Mouse (Mus musculus) E14TG2a.4 (cell line): Measurements from ENCODE around the gene Ttc41.

Experiments used
- H3K27me3 ChIP-seq: 2 replicates; pipeline ENCODE4 v1.6.1; 2014; ENCODE audit warnings: low read length, control low read depth; ENCODE audit not compliant: insufficient read depth
- H3K36me3 ChIP-seq: 2 replicates; pipeline ENCODE4 v1.6.1; 2014; ENCODE audit warnings: low read length, control low read depth; ENCODE audit not compliant: insufficient read depth
- H3K4me1 ChIP-seq: replicated peaks from 2 replicates; pipeline ENCODE4 v1.6.1; 2014; ENCODE audit warnings: low read depth, low read length, control low read depth
- H3K4me3 ChIP-seq: replicated peaks from 2 replicates; pipeline ENCODE4 v1.5.1; 2014; ENCODE audit warnings: mild to moderate bottlenecking, low read length
- H3K9me3 ChIP-seq: 2 replicates; pipeline ENCODE4 v1.6.1; 2014; ENCODE audit warnings: low read length, control low read depth
- CTCF ChIP-seq: conservative IDR thresholded peaks from 2 replicates; pipeline ENCODE4 v1.5.1; 2014; ENCODE audit warnings: low read length
- NANOG ChIP-seq: IDR thresholded peaks from 2 replicates; pipeline ENCODE4 v1.6.1; 2014; ENCODE audit warnings: borderline replicate concordance, low read length, mixed read lengths
- POU5F1 ChIP-seq: IDR thresholded peaks from 2 replicates; pipeline ENCODE4 v1.6.1; 2014; ENCODE audit warnings: low read length, borderline replicate concordance

The Ttc41 gene

GRCm38 (mm10) chr10:86731500-86731863, 25.9 kb downstream of the Ttc41 start:
- Histone ChIP-seq H3K9me3 (no peaks in the 10 kb centered on the region), H3K27me3 (peaks cover 25% of the 10 kb centered on the region), H3K4me3 (no peak overlapping the region), H3K36me3 (no peaks in the 10 kb centered on the region), H3K4me1 (peaks cover 39% of the 10 kb centered on the region)
- TF ChIP-seq CTCF (no peak), NANOG (no peak), POU5F1 (no peak)

- Histone ChIP-seq H3K9me3 (no peaks in the 10 kb centered on the region), H3K36me3 (no peaks in the 10 kb centered on the region), H3K4me3 (no peak overlapping the region), H3K4me1 (peaks cover 20% of the 10 kb centered on the region), H3K27me3 (peaks cover 11% of the 10 kb centered on the region)
- no peak for TF ChIP-seq POU5F1
- no peak for TF ChIP-seq CTCF
- no peak for TF ChIP-seq NANOG
Observed at GRCm38 (mm10) chr10:86735036-86735435, 29.4 kb downstream of the Ttc41 start.

GRCm38 (mm10) chr10:86742918-86743317, 37.3 kb downstream of the Ttc41 start:
- no peaks in the 10 kb centered on the region; the same call in 1 of the 2 replicates for H3K4me1 ChIP-seq
- H3K27me3 ChIP-seq: peaks cover 3% of the 10 kb centered on the region; the same call in 1 of the 2 replicates
- TF ChIP-seq POU5F1: no peak
- TF ChIP-seq NANOG: no peak
- TF ChIP-seq CTCF: no peak
- H3K36me3 ChIP-seq: no peaks in the 10 kb centered on the region
- no peaks in the 10 kb centered on the region; the same call in 1 of the 2 replicates for H3K9me3 ChIP-seq
- no peak overlapping the region for H3K4me3 ChIP-seq

GRCm38 (mm10) chr10:86744306-86744705, 38.7 kb downstream of the Ttc41 start:
- Histone ChIP-seq H3K27me3 (peaks cover 3% of the 10 kb centered on the region; the same call in 1 of the 2 replicates), H3K9me3 (no peaks in the 10 kb centered on the region; the same call in 1 of the 2 replicates), H3K4me1 (no peaks in the 10 kb centered on the region; the same call in 1 of the 2 replicates), H3K36me3 (no peaks in the 10 kb centered on the region), H3K4me3 (no peak overlapping the region)
- no peak for TF ChIP-seq NANOG
- no peak for TF ChIP-seq CTCF
- TF ChIP-seq POU5F1: no peak

- TF ChIP-seq POU5F1 (no peak), CTCF (no peak), NANOG (no peak)
Observed at GRCm38 (mm10) chr10:86755816-86756502, 50.3 kb downstream of the Ttc41 start.

DNA sequence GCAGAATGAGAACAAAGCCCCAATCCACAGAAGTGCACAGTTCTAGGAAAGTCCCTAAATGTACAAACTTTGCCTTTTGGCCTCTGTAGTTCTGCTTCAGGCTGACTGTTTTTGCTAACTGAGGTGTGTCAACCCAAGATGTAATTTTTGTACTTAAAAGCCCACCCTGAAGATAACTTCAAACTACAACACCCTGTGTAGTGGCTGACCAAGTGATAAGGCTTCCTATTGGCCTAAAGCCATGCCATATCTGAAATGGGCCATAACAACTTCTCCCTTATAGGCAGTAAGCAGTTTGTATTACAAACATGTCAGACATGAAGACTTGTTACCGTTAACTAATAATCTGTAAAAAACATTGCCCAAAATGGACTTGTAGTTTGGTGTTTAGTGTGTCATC, 52.1 kb downstream of the Ttc41 start:
- no peak for TF ChIP-seq POU5F1
- no peak for TF ChIP-seq CTCF
- no peak for TF ChIP-seq NANOG
- Histone ChIP-seq H3K4me3 (no peak overlapping the region), H3K9me3 (0 out of 2 replicates have a peak, but pooled peaks cover under 1% of the 10 kb centered on the region), H3K36me3 (no peaks in the 10 kb centered on the region), H3K27me3 (no peaks in the 10 kb centered on the region), H3K4me1 (peaks cover 22% of the 10 kb centered on the region)

More at GRCm38 (mm10) chr10:86755816-86756502, 50.3 kb downstream of the Ttc41 start:
- no peaks in the 10 kb centered on the region for H3K27me3 ChIP-seq
- H3K4me3 ChIP-seq: no peak overlapping the region
- peaks cover 5% of the 10 kb centered on the region for H3K4me1 ChIP-seq
- no peaks in the 10 kb centered on the region for H3K36me3 ChIP-seq
- H3K9me3 ChIP-seq: no peaks in the 10 kb centered on the region

DNA sequence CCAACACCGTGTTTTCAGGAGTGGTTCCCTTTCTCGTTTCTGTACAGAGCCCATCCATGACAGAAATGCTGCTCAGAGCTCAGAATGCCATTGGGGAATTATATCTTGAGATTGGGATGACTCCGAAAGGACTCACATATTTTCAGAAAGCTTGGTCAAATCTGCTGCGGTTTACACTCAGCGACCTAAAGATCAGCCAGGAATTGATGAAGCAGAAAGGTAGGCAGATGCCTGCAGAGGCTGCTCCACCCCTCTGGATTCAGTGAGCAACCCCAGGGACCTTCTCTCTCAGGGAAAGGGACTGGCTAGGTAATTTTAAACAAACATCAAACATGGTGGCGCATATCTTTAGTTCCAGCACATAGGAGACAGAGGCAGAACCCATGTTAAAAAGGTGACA, 52.6 kb downstream of the Ttc41 start:
- Histone ChIP-seq H3K36me3 (no peaks in the 10 kb centered on the region), H3K4me1 (peaks cover 25% of the 10 kb centered on the region), H3K9me3 (peaks cover 4% of the 10 kb centered on the region; the same call in 1 of the 2 replicates), H3K4me3 (no peak overlapping the region), H3K27me3 (no peaks in the 10 kb centered on the region)
- TF ChIP-seq CTCF: no peak
- TF ChIP-seq NANOG: no peak
- no peak for TF ChIP-seq POU5F1

DNA sequence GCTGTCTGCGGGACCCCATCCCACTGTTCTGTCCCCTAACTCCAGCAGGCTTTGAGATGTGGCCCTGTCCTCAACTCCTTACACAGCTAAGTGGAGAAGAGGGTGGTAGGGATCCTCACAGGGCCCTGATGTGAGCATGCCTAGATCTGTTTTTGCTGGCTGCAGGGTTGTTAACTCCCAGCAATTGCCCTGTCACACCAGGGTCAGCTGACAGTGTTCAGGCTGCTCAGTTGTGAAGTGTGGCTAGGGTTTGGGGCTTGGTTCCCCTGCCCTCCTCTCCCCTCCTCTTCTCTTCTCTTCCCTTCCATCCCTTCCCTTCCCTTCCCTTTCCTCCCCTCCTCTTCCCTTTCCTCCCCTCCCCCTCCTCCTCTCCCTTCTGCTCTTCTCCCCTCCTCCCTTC, 55.6 kb downstream of the Ttc41 start:
- H3K4me1 ChIP-seq: peaks cover 25% of the 10 kb centered on the region
- no peak for TF ChIP-seq NANOG
- no peak for TF ChIP-seq POU5F1
- TF ChIP-seq CTCF: no peak
- no peak overlapping the region for H3K4me3 ChIP-seq
- peaks cover 4% of the 10 kb centered on the region; the same call in 1 of the 2 replicates for H3K9me3 ChIP-seq
- H3K27me3 ChIP-seq: no peaks in the 10 kb centered on the region
- H3K36me3 ChIP-seq: no peaks in the 10 kb centered on the region
